Mouse (Mus musculus) myocyte (in vitro differentiated cells): ENCODE data around the gene Zc3h7a. TPM values are rescaled to one million over a fixed set of nuclear protein-coding genes. Genes with fewer than 3 reads are reported as not detected.

Experiments
- H3K27me3 ChIP-seq: one replicate; pipeline ENCODE4 v1.6.1; 2011; ENCODE audit not compliant: control insufficient read depth, insufficient read depth, insufficient read length
- H3K36me3 ChIP-seq: one replicate; pipeline ENCODE4 v1.6.1; 2011; ENCODE audit not compliant: control insufficient read depth, insufficient read depth
- H3K4me2 ChIP-seq: one replicate; pipeline ENCODE4 v1.6.1; 2011; ENCODE audit warnings: low read depth, control low read depth
- H3K4me3 ChIP-seq: one replicate; pipeline ENCODE4 v1.5.1; 2011; ENCODE audit warnings: mild to moderate bottlenecking, control low read depth, moderate library complexity
- H3K79me2 ChIP-seq: one replicate; pipeline ENCODE4 v1.6.1; 2011; ENCODE audit not compliant: control insufficient read depth, insufficient read depth
- H3ac ChIP-seq: one replicate; pipeline ENCODE4 v1.6.1; 2011; ENCODE audit not compliant: control insufficient read depth, insufficient read length
- CEBPB ChIP-seq: IDR thresholded peaks from 2 replicates; pipeline ENCODE4 v1.6.1; 2011; ENCODE audit warnings: mild to moderate bottlenecking, moderate library complexity; ENCODE audit not compliant: poor library complexity, insufficient read depth, severe bottlenecking
- E2F4 ChIP-seq: IDR thresholded peaks from one replicate; pipeline ENCODE4 v1.6.1; 2011; ENCODE audit warnings: mild to moderate bottlenecking, control low read depth, moderate library complexity; ENCODE audit not compliant: insufficient read depth
- MAX ChIP-seq: IDR thresholded peaks from one replicate; pipeline ENCODE4 v1.6.1; 2011; ENCODE audit warnings: low read depth, mild to moderate bottlenecking, control low read depth
- MYOD1 ChIP-seq, 3 experiments: IDR thresholded peaks; one replicate each; pipeline ENCODE4 v1.6.1; 2011; ENCODE audit warnings: control low read depth in 2 of 3, low read depth in 2 of 3, mild to moderate bottlenecking in 2 of 3, moderate library complexity in 1 of 3; ENCODE audit not compliant: insufficient read length in 2 of 3, control insufficient read depth in 1 of 3
- MYOG ChIP-seq, 3 experiments: IDR thresholded peaks; one replicate each; pipeline ENCODE4 v1.6.1; 2011; ENCODE audit warnings: control low read depth in 2 of 3, low read depth in 2 of 3, mild to moderate bottlenecking in 2 of 3; ENCODE audit not compliant: insufficient read length in 2 of 3, control insufficient read depth in 1 of 3, insufficient read depth in 1 of 3
- POLR2A ChIP-seq: IDR thresholded peaks from one replicate; pipeline ENCODE4 v1.6.1; 2011; ENCODE audit warnings: low read depth, mild to moderate bottlenecking, control low read depth, moderate library complexity; ENCODE audit not compliant: insufficient read length
- POLR2AphosphoS2 ChIP-seq: IDR thresholded peaks from one replicate; pipeline ENCODE4 v1.6.1; 2011; ENCODE audit warnings: low read depth, control low read depth; ENCODE audit not compliant: insufficient read length
- REST ChIP-seq: IDR thresholded peaks from one replicate; pipeline ENCODE4 v1.6.1; 2011; ENCODE audit warnings: mild to moderate bottlenecking, control low read depth, moderate library complexity; ENCODE audit not compliant: insufficient read depth, insufficient read length
- SRF ChIP-seq: IDR thresholded peaks from one replicate; pipeline ENCODE4 v1.6.1; 2011; ENCODE audit warnings: low read depth; ENCODE audit not compliant: control insufficient read depth, insufficient read length
- TCF12 ChIP-seq: IDR thresholded peaks from one replicate; pipeline ENCODE4 v1.6.1; 2011; ENCODE audit warnings: mild to moderate bottlenecking, control low read depth; ENCODE audit not compliant: poor library complexity, insufficient read depth, severe bottlenecking
- TCF3 ChIP-seq: IDR thresholded peaks from one replicate; pipeline ENCODE4 v1.6.1; 2011; ENCODE audit warnings: low read depth, control low read depth; ENCODE audit not compliant: insufficient read length
- USF1 ChIP-seq: IDR thresholded peaks from one replicate; pipeline ENCODE4 v1.6.1; 2011; ENCODE audit warnings: low read depth, mild to moderate bottlenecking, control low read depth, moderate library complexity
- polyA plus RNA-seq: library from polyadenylated mRNA; unstranded; fragments of >200 nt; fragmentation: generic; extraction: Trizol; gene quantifications from one replicate; pipeline ENCODE4 v1.2.1, GENCODE M21; 2012; ENCODE audit warnings: missing spikeins

The Zc3h7a gene
- polyA plus RNA-seq, 1 experiment = 11.4 TPM

DNA sequence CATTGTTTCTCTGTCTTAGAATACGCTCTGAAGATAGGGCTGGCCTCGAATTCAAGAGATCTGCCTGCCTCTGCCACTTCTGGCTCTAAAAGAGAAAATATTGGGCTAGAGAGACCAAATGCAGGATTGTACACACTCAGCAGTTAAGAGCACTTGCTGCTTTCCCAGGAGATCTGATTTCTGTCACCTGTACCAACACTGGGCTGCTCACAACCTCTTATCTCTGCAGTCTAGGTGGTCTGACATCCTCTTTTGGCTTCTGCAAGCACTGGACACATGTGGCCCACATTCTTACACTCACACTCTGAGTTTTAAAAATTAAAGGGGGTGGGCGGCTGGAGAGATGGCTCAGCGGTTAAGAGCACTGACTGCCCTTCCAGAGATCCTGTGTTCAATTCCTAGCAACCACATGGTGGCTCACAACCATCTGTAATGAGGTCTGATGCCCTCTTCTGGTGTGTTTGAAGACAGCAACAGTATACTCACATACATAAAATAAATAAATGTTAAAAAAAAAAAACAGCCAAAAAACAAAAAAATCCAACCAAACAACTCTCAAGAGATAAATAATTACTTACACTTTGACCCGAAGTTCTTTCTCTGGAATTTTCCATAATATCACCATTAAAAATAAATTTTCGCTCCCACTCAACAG, 25.7 kb upstream of the Zc3h7a start:
- H3K27me3 ChIP-seq = no peaks in the 10 kb centered on the region
- peaks cover 70% of the 10 kb centered on the region for H3K79me2 ChIP-seq
- H3K4me2 ChIP-seq = peak overlapping the region; percentile 87
- no peak for TF ChIP-seq TCF3
- H3K36me3 ChIP-seq = peaks cover 45% of the 10 kb centered on the region
- peak overlapping the region; percentile 74 for H3ac ChIP-seq
- peak overlapping the region; percentile 99 for H3K4me3 ChIP-seq

DNA sequence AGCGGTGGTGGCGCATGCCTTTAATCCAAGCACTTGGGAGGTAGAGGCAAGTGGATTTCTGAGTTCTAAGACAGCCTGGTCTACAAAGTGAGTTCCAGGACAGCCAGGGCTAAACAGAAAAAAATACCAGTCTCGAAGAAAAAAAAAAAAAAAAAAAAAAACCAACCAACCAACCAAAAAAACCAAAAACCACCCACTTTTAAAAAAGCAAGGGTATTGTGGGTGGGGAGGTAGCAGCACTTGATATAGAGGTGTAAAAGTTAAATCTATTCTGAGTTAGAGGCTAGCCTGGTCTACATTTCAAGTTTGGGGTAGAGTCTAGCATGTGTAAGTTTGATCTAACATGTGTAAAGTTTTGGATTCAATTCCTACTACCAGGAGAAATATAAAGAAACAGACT, 24.1 kb upstream of the Zc3h7a start:
- TF ChIP-seq REST (no peak), TCF12 (no peak), E2F4 (no peak), SRF (no peak), MYOG (IDR thresholded peaks at IDR 0.05; ENCODE audit: control insufficient read depth in 1 of 3, insufficient read depth in 1 of 3, insufficient read length in 2 of 3, low read depth in 2 of 3) (no peak), CEBPB (no peak)
- peaks cover 61% of the 10 kb centered on the region for H3K36me3 ChIP-seq

GRCm38 (mm10) chr16:11198467-11198866, 22.3 kb upstream of the Zc3h7a start:
- Histone ChIP-seq H3K79me2 (peaks cover 60% of the 10 kb centered on the region), H3K36me3 (peaks cover 79% of the 10 kb centered on the region), H3K27me3 (no peaks in the 10 kb centered on the region), H3K4me2 (no peak overlapping the region), H3ac (no peak overlapping the region), H3K4me3 (no peak overlapping the region)
- TF ChIP-seq USF1 = no peak
- TF ChIP-seq CEBPB = no peak
- no peak for TF ChIP-seq E2F4

More for the DNA sequence above, 24.1 kb upstream of the Zc3h7a start:
- H3K27me3 ChIP-seq = no peaks in the 10 kb centered on the region
- no peak overlapping the region for H3K4me2 ChIP-seq
- no peak overlapping the region for H3K4me3 ChIP-seq
- H3K79me2 ChIP-seq = peaks cover 77% of the 10 kb centered on the region
- no peak overlapping the region for H3ac ChIP-seq

- H3ac ChIP-seq = no peak overlapping the region
- no peak overlapping the region for H3K4me3 ChIP-seq
- H3K4me2 ChIP-seq = no peak overlapping the region
- TF ChIP-seq E2F4 (no peak), MAX (no peak), POLR2AphosphoS2 (no peak), MYOD1 (IDR thresholded peaks at IDR 0.05; ENCODE audit: control insufficient read depth in 1 of 3, insufficient read length in 2 of 3, low read depth in 2 of 3) (no peak), TCF12 (no peak), MYOG (IDR thresholded peaks at IDR 0.05; ENCODE audit: control insufficient read depth in 1 of 3, insufficient read depth in 1 of 3, insufficient read length in 2 of 3, low read depth in 2 of 3) (no peak), SRF (no peak), REST (no peak), TCF3 (no peak), POLR2A (no peak), USF1 (no peak), CEBPB (no peak)
- H3K79me2 ChIP-seq = peaks cover 47% of the 10 kb centered on the region
- peaks cover 88% of the 10 kb centered on the region for H3K36me3 ChIP-seq
- H3K27me3 ChIP-seq = no peaks in the 10 kb centered on the region
These were observed 20.9 kb upstream of the Zc3h7a start for GRCm38 (mm10) chr16:11197052-11197451.

GRCm38 (mm10) chr16:11193231-11193630, 17.0 kb upstream of the Zc3h7a start:
- peaks cover 15% of the 10 kb centered on the region for H3K79me2 ChIP-seq
- TF ChIP-seq MAX (no peak), CEBPB (no peak), MYOD1 (IDR thresholded peaks at IDR 0.05; ENCODE audit: control insufficient read depth in 1 of 3, insufficient read length in 2 of 3, low read depth in 2 of 3) (no peak), MYOG (IDR thresholded peaks at IDR 0.05; ENCODE audit: control insufficient read depth in 1 of 3, insufficient read depth in 1 of 3, insufficient read length in 2 of 3, low read depth in 2 of 3) (no peak), TCF3 (no peak), E2F4 (no peak), SRF (no peak), REST (no peak), USF1 (no peak), POLR2A (no peak), TCF12 (no peak), POLR2AphosphoS2 (no peak)
- no peak overlapping the region for H3K4me3 ChIP-seq
- H3K4me2 ChIP-seq = no peak overlapping the region
- H3K36me3 ChIP-seq = peaks cover 57% of the 10 kb centered on the region
- H3K27me3 ChIP-seq = no peaks in the 10 kb centered on the region
- H3ac ChIP-seq = no peak overlapping the region
